Mouse (Mus musculus): Measurements from ENCODE around the gene Rgs6.

GRCm38 (mm10) chr12:82731587-82731986 is 143.5 kb downstream of the Rgs6 start:
- TF ChIP-seq CTCF (IDR thresholded peaks at IDR 0.05; ENCODE audit: extremely low read depth, insufficient read length, insufficient replicate concordance, low read depth, low read length) (no peak), POLR2A (IDR thresholded peaks at IDR 0.05; ENCODE audit: low read depth, low read length) (no peak)

Data from small intestine, adult 2 months (tissue).